Mouse (Mus musculus) lung, adult 2 months (tissue): ENCODE results near the gene Traf3ip1.

Source experiments
- CTCF ChIP-seq: fragments of 200-500 bp; IDR thresholded peaks from 2 replicates; pipeline ENCODE4 v1.5.1; 2011; ENCODE audit warnings: mild to moderate bottlenecking, low read length, control low read depth; ENCODE audit not compliant: insufficient read depth
- POLR2A ChIP-seq: fragments of 200-500 bp; IDR thresholded peaks from 2 replicates; pipeline ENCODE4 v1.6.1; 2011; ENCODE audit warnings: low read depth, mild to moderate bottlenecking, control low read depth, low read length, borderline replicate concordance; ENCODE audit errors: extremely low read depth

GRCm38 (mm10) chr1:91514916-91515315 lies 20.5 kb downstream of the Traf3ip1 start:
- TF ChIP-seq CTCF, result no peak
- no peak for TF ChIP-seq POLR2A
